Mouse (Mus musculus): ENCODE data around the gene Gm9747.

Gm9747 gene

GRCm38 (mm10) chr1:82253789-82254445 lies 21.0 kb downstream of the Gm9747 start:
- DNase-seq (ENCODE audit: low read depth, low spot score): no peak

GRCm38 (mm10) chr1:82257457-82257856 lies 24.5 kb downstream of the Gm9747 start:
- no peak for DNase-seq (ENCODE audit: low read depth, low spot score)

- peak; percentile 31 for DNase-seq (ENCODE audit: low read depth, low spot score)
These were observed 25.4 kb downstream of the Gm9747 start for GRCm38 (mm10) chr1:82258331-82258730.

GRCm38 (mm10) chr1:82260055-82260454 lies 27.1 kb downstream of the Gm9747 start:
- DNase-seq (ENCODE audit: low read depth, low spot score): no peak

GRCm38 (mm10) chr1:82261053-82261618 lies 28.2 kb downstream of the Gm9747 start:
- no peak for DNase-seq (ENCODE audit: low read depth, low spot score)

- DNase-seq (ENCODE audit: low read depth, low spot score): no peak
These were observed 28.7 kb downstream of the Gm9747 start for GRCm38 (mm10) chr1:82261638-82262037.

GRCm38 (mm10) chr1:82262331-82262730 lies 29.4 kb downstream of the Gm9747 start:
- no peak for DNase-seq (ENCODE audit: low read depth, low spot score)

GRCm38 (mm10) chr1:82267547-82267946 lies 34.6 kb downstream of the Gm9747 start:
- no peak for DNase-seq (ENCODE audit: low read depth, low spot score)

GRCm38 (mm10) chr1:82272231-82272630 lies 39.3 kb downstream of the Gm9747 start:
- DNase-seq (ENCODE audit: low read depth, low spot score): no peak

- no peak for DNase-seq (ENCODE audit: low read depth, low spot score)
These were observed 40.6 kb downstream of the Gm9747 start for GRCm38 (mm10) chr1:82273529-82273928.

GRCm38 (mm10) chr1:82274361-82274760 lies 41.4 kb downstream of the Gm9747 start:
- DNase-seq (ENCODE audit: low read depth, low spot score): no peak

GRCm38 (mm10) chr1:82279768-82280167 lies 46.9 kb downstream of the Gm9747 start:
- DNase-seq (ENCODE audit: low read depth, low spot score): no peak

- DNase-seq (ENCODE audit: low read depth, low spot score): no peak
These were observed 48.9 kb downstream of the Gm9747 start for GRCm38 (mm10) chr1:82281823-82282222.

GRCm38 (mm10) chr1:82282992-82283611 lies 50.2 kb downstream of the Gm9747 start:
- DNase-seq (ENCODE audit: low read depth, low spot score): peak; percentile 93

GRCm38 (mm10) chr1:82283901-82284301 lies 51.0 kb downstream of the Gm9747 start:
- peak; percentile 70 for DNase-seq (ENCODE audit: low read depth, low spot score)

GRCm38 (mm10) chr1:82284403-82284802 lies 51.5 kb downstream of the Gm9747 start:
- DNase-seq (ENCODE audit: low read depth, low spot score): peak; percentile 41

Data from 3T3-L1 (cell line).